Mouse (Mus musculus): ENCODE measurements around the gene Mast4.

GRCm38 (mm10) chr13:102694154-102694553 is 640.1 kb downstream of the Mast4 start:
- TF ChIP-seq CTCF (IDR thresholded peaks at IDR 0.05; ENCODE audit: borderline replicate concordance, control insufficient read depth, extremely low read depth, insufficient read depth, low read length, poor library complexity), result no peak
- TF ChIP-seq POLR2A (IDR thresholded peaks at IDR 0.05; ENCODE audit: control insufficient read depth, extremely low read depth, insufficient read depth, low read length, poor library complexity), result no peak

Data from thymus, adult 2 months (tissue).